Mouse (Mus musculus) brain, embryonic 14.5 days (tissue): ENCODE measurements at regions not wholly inside any gene's neighbourhood (a gene's known extent, or its start where the extent isn't known, plus 50 kb on each side); places are given as distances from the start of the nearest gene placed in this dataset.

Experiments used
- CTCF ChIP-seq: fragments of 200-500 bp; IDR thresholded peaks from 2 replicates; pipeline ENCODE4 v1.5.1; 2012; ENCODE audit warnings: inconsistent platforms, mild to moderate bottlenecking, moderate library complexity, borderline replicate concordance; ENCODE audit not compliant: insufficient read depth, insufficient read length; ENCODE audit errors: extremely low read depth
- POLR2A ChIP-seq: fragments of 200-500 bp; IDR thresholded peaks from 2 replicates; pipeline ENCODE4 v1.6.1; 2012; ENCODE audit warnings: mild to moderate bottlenecking, inconsistent platforms, borderline replicate concordance; ENCODE audit not compliant: poor library complexity, insufficient read depth, insufficient read length, severe bottlenecking; ENCODE audit errors: extremely low read depth

GRCm38 (mm10) chr19:21105004-21105403 is 151.0 kb upstream of the Tmc1 start:
- no peak for TF ChIP-seq CTCF
- no peak for TF ChIP-seq POLR2A
